Mouse (Mus musculus) adipocyte (in vitro differentiated cells): ENCODE results near the gene H2afv.
A peak's percentile ranks its signal among the peaks of the same experiment; 100 is the strongest.

Experiments used
- DNase-seq: peaks from one replicate; pipeline ENCODE4 v3.0.0-alpha.2; 2016; ENCODE audit warnings: low spot score

H2afv gene

GRCm38 (mm10) chr11:6388726-6389413 is 55.4 kb downstream of the H2afv start, which contains the start of gene Zmiz2:
Zmiz2 (plus strand) TSS chr11:6389074.
- DNase-seq, result peak; percentile 91

GRCm38 (mm10) chr11:6388126-6388725 is 56.0 kb downstream of the H2afv start:
- DNase-seq, result no peak

DNA sequence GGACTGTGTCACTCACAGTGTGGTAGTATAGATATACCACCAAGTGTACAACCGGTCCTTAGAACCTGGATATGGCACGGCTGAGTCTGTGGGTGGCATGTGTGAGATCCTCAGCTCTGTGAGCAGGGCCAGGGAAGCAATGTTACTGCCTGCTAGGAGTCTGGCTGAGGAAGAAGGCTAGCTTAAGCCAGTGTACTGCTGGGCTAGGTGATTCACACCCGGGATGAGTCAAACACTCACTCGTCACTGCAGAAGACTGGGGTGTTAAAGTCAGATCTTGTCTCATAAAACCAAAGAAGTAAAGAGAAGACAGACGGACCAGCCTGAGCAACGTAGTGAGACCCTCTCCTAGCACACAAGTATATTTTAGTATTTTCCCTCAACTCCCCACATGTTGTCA is 63.3 kb downstream of the H2afv start:
- DNase-seq, result no peak
